Mouse (Mus musculus) liver, embryonic 14.5 days (tissue): Measurements from ENCODE around the gene Pla2g16. TPM values are rescaled to one million over a fixed set of nuclear protein-coding genes. Genes with fewer than 3 reads are reported as not detected.

Experiments
- ATAC-seq: fragments of 200-750 bp; cut with Nextera tagmentation; 2 replicates; pipeline ENCODE4 v1.8.0; 2017; ENCODE audit warnings: moderate number of reproducible peaks, mild to moderate bottlenecking, moderate library complexity; ENCODE audit not compliant: insufficient read depth
- DNase-seq, 3 experiments: peaks; one replicate each; pipeline ENCODE4 v3.0.0-alpha.2; 2012 to 2013; ENCODE audit warnings: low read depth in 3 of 3, low spot score in 3 of 3
- H3K27ac ChIP-seq: fragments of 300-500 bp; sonication (generic); 2 replicates; pipeline ENCODE4 v1.5.1; 2014; ENCODE audit warnings: moderate library complexity, mild to moderate bottlenecking, control low read depth, inconsistent platforms
- H3K27me3 ChIP-seq: fragments of 300-500 bp; sonication (generic); 2 replicates; pipeline ENCODE4 v1.6.1; 2014; ENCODE audit warnings: mild to moderate bottlenecking, low read length, moderate library complexity; ENCODE audit not compliant: control insufficient read depth, insufficient read depth
- H3K36me3 ChIP-seq: fragments of 300-500 bp; sonication (generic); replicated peaks from 2 replicates; pipeline ENCODE4 v1.6.1; 2014; ENCODE audit warnings: low read depth; ENCODE audit not compliant: control insufficient read depth, insufficient read depth
- H3K4me1 ChIP-seq, 2 experiments: fragments of 200-500 bp in 1 of 2; fragments of 300-500 bp in 1 of 2; sonication (generic) in 1 of 2; replicated peaks; 2 replicates each; pipeline ENCODE4 v1.6.1; 2012 to 2014; ENCODE audit warnings: antibody characterized with exemption in 1 of 2, inconsistent platforms in 1 of 2, low read length in 1 of 2; ENCODE audit not compliant: control insufficient read depth in 2 of 2, insufficient read depth in 2 of 2
- H3K4me2 ChIP-seq: fragments of 300-500 bp; sonication (generic); 2 replicates; pipeline ENCODE4 v1.6.1; 2014; ENCODE audit warnings: low read depth, mild to moderate bottlenecking, control low read depth, moderate library complexity
- H3K4me3 ChIP-seq, 2 experiments: fragments of 200-500 bp in 1 of 2; fragments of 300-500 bp in 1 of 2; sonication (generic) in 1 of 2; 2 replicates each; pipeline ENCODE4 v1.5.1; 2012 to 2014; ENCODE audit warnings: low read depth in 2 of 2, low read length in 2 of 2, mild to moderate bottlenecking in 2 of 2, control low read depth in 1 of 2, inconsistent platforms in 1 of 2, moderate library complexity in 1 of 2; ENCODE audit not compliant: insufficient read depth in 1 of 2
- H3K9ac ChIP-seq: fragments of 300-500 bp; sonication (generic); replicated peaks from 2 replicates; pipeline ENCODE4 v1.6.1; 2014; ENCODE audit warnings: mild to moderate bottlenecking, control low read depth, moderate library complexity
- H3K9me3 ChIP-seq: fragments of 300-500 bp; sonication (generic); 2 replicates; pipeline ENCODE4 v1.6.1; 2016; ENCODE audit warnings: low read length, mixed read lengths; ENCODE audit not compliant: control insufficient read depth
- CTCF ChIP-seq: IDR thresholded peaks from 2 replicates; pipeline ENCODE4 v1.5.1; 2016; ENCODE audit warnings: antibody characterized with exemption, low read depth, control low read depth
- EP300 ChIP-seq: IDR thresholded peaks from 2 replicates; pipeline ENCODE4 v1.6.1; 2016; ENCODE audit warnings: antibody characterized with exemption, low read depth
- WGBS: fragments of 180-500 bp; shearing (Covaris S2); extraction: QIAGEN DNeasy Blood & Tissue Kit; methylation state at CpG from one replicate; pipeline ENCODE4 v1.1.7; 2014; ENCODE audit not compliant: insufficient replicate concordance; 5-methylcytosine and 5-hydroxymethylcytosine counted together
- polyA plus RNA-seq, 2 experiments: library from polyadenylated mRNA; depleted of rRNA in 1 of 2; stranded (reverse) in 1 of 2; unstranded in 1 of 2; fragments of >200 nt; fragmentation: Nextera tagmentation in 1 of 2; extraction: Ambion mirVana in 1 of 2; gene quantifications; 2 replicates each; pipeline versions ENCODE4 v1.2.1 to v1.2.3; 2012 to 2014

Pla2g16 gene
- polyA plus RNA-seq, 2 experiments = 22.5 to 30.5 TPM

GRCm38 (mm10) chr19:7569650-7570049 is 12.4 kb downstream of the Pla2g16 start:
- Histone ChIP-seq H3K9me3 (no peaks in the 10 kb centered on the region), H3K4me2 (no peak overlapping the region), H3K27me3 (no peaks in the 10 kb centered on the region), H3K4me1 (no peaks in the 10 kb centered on the region), H3K27ac (no peak overlapping the region), H3K9ac (no peak overlapping the region), H3K4me3 (no peak overlapping the region), H3K36me3 (no peaks in the 10 kb centered on the region)
- ATAC-seq (no peak), DNase-seq (no peak)
- 35% methylated on average over 5 of the region's 5 CpGs for WGBS
- TF ChIP-seq EP300 = no peak
- TF ChIP-seq CTCF = no peak

GRCm38 (mm10) chr19:7576180-7576579 is 18.9 kb downstream of the Pla2g16 start:
- no peak for DNase-seq

GRCm38 (mm10) chr19:7577710-7578109 is 20.5 kb downstream of the Pla2g16 start:
- TF ChIP-seq CTCF (no peak), EP300 (no peak)
- no peak for ATAC-seq
- WGBS = 71% methylated on average over 3 of the region's 3 CpGs

More at GRCm38 (mm10) chr19:7576180-7576579, 18.9 kb downstream of the Pla2g16 start:
- ATAC-seq = no peak
- Histone ChIP-seq H3K9me3 (no peaks in the 10 kb centered on the region), H3K27ac (no peak overlapping the region), H3K4me3 (no peak overlapping the region), H3K9ac (no peak overlapping the region), H3K27me3 (no peaks in the 10 kb centered on the region), H3K4me1 (peaks cover 0 to 2% of the 10 kb centered on the region in 2 experiments; a peak in 1 of 4 replicates), H3K36me3 (no peaks in the 10 kb centered on the region; the same call in 1 of the 2 replicates), H3K4me2 (no peak overlapping the region)
- TF ChIP-seq EP300 (no peak), CTCF (no peak)
- WGBS = 74% methylated on average over 1 of the region's 1 CpGs

GRCm38 (mm10) chr19:7581042-7581441 is 23.8 kb downstream of the Pla2g16 start:
- Histone ChIP-seq H3K9ac (no peak overlapping the region), H3K36me3 (no peaks in the 10 kb centered on the region; the same call in 1 of the 2 replicates), H3K4me2 (no peak overlapping the region), H3K9me3 (no peaks in the 10 kb centered on the region), H3K27ac (no peak overlapping the region), H3K27me3 (no peaks in the 10 kb centered on the region), H3K4me3 (no peak overlapping the region), H3K4me1 (peaks cover 0 to 2% of the 10 kb centered on the region in 2 experiments; a peak in 2 of 4 replicates)
- no peak; the same call in 1 of the 2 replicates for ATAC-seq
- no peak for DNase-seq
- TF ChIP-seq EP300 (no peak), CTCF (no peak)
- 10% methylated on average over 5 of the region's 5 CpGs for WGBS

More at GRCm38 (mm10) chr19:7577710-7578109, 20.5 kb downstream of the Pla2g16 start:
- Histone ChIP-seq H3K4me1 (peaks cover 0 to 2% of the 10 kb centered on the region in 2 experiments; a peak in 1 of 4 replicates), H3K36me3 (no peaks in the 10 kb centered on the region; the same call in 1 of the 2 replicates), H3K4me2 (no peak overlapping the region), H3K9me3 (no peaks in the 10 kb centered on the region), H3K4me3 (no peak overlapping the region), H3K27me3 (no peaks in the 10 kb centered on the region), H3K9ac (no peak overlapping the region), H3K27ac (no peak overlapping the region)
- DNase-seq = no peak

- TF ChIP-seq EP300 (no peak), CTCF (no peak)
- DNase-seq (no peak), ATAC-seq (no peak)
- H3K27ac ChIP-seq = no peak overlapping the region
- no peaks in the 10 kb centered on the region; the same call in 1 of the 2 replicates for H3K36me3 ChIP-seq
- H3K27me3 ChIP-seq = no peaks in the 10 kb centered on the region
- no peak overlapping the region for H3K4me3 ChIP-seq
- peaks cover 0 to 2% of the 10 kb centered on the region in 2 experiments; a peak in 2 of 4 replicates for H3K4me1 ChIP-seq
- H3K4me2 ChIP-seq = no peak overlapping the region
- WGBS = 55% methylated on average over 7 of the region's 7 CpGs
- H3K9me3 ChIP-seq = no peaks in the 10 kb centered on the region
- no peak overlapping the region for H3K9ac ChIP-seq
These were observed 25.8 kb downstream of the Pla2g16 start for GRCm38 (mm10) chr19:7583101-7583500.
